Mouse (Mus musculus) gastrocnemius, adult 18-20 months (tissue): Measurements from ENCODE around the gene Adgra3. TPM values are rescaled to one million over a fixed set of nuclear protein-coding genes. Genes with fewer than 3 reads are reported as not detected.

ENCODE experiments used
- DNase-seq: peaks from one replicate; pipeline ENCODE4 v3.0.0; 2021; ENCODE audit warnings: low spot score
- total RNA-seq, 2 experiments: library from RNA; stranded (reverse); gene quantifications; 2 replicates each; pipeline ENCODE4 v1.2.3; 2021

The Adgra3 gene
- total RNA-seq, 2 experiments from 2014 or later: 10.4 to 12.7 TPM

DNA sequence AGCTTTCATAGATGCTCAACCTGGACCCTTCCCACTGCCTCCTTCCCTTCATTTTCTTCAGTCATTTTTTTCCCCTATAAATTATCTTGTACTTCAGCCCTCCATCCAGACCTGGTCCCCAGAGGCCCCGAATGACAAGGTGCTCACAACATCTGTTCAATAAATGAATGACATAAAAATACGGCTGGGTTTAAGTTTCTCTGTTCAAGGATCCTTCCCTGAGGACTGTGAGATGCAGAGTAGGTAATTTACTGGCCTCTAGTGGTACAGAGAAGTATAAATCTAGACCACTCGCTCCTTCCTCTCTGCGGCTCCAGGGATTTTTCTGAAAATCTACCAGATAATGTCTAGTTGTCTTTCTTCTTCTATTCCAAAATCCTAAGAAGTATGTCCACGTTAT is 26.5 kb downstream of the Adgra3 start:
- DNase-seq: no peak

DNA sequence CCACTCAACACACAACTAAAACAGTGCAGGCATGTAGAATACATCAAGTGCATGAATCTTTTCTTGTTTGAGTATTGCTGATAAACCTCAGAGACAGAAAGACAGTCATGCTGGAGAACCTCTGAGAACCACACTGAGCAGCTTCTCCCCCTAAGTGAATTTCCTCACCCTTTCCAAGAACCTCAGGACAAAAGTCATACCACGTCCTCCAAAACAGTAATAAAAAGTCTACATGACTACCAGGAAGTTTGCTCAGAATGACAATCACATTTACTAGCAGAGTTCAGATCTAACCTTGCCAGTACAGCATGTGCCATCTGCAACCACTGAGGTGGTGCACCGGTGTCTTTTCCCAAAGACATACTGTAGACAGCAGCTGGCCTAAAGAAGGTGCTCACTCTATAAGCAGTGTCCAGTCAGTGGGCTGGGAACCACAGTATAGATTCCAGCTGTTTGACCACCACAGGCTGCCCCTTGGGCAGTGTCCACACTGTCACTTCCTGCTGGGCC is 27.0 kb downstream of the Adgra3 start:
- DNase-seq: no peak

GRCm38 (mm10) chr5:50031288-50031687 is 27.5 kb downstream of the Adgra3 start:
- no peak for DNase-seq

DNA sequence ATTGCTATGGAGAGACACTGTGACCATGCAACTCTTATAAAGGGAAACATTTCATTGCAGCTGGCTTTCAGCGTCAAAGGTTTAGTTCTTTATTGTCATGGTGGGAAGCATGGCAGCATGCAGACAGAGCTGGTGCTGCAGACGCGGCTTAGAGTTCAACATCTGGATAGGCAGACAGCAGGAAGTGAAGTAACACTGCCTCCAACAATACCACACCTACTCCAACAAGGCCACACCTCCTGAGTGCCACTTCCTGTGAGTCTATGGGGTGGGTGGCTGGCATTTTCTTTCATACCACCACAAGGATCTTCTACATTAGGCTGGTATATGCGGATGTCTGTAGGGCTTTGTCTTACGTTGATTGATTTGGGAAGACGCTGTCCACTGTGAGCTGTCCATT is 29.1 kb downstream of the Adgra3 start:
- no peak for DNase-seq

DNA sequence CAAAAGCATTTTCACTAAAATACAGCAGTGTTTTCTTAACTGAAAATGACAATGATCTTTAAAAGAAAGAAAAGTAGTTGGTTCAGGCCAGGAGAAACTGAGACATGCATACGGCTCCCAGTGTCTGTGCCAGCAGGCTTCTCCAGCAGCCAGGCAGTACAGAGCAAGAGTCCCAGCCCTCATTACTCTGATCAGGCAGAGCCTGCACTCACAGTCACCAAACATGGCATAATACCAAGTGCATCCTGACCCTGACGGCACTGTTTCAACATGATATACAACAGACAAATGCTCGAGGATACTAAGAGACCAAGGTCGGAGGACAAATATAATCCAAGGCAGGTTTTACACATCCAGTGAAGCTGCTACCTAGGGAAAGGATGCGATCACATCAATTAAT is 31.2 kb downstream of the Adgra3 start:
- DNase-seq: no peak

DNA sequence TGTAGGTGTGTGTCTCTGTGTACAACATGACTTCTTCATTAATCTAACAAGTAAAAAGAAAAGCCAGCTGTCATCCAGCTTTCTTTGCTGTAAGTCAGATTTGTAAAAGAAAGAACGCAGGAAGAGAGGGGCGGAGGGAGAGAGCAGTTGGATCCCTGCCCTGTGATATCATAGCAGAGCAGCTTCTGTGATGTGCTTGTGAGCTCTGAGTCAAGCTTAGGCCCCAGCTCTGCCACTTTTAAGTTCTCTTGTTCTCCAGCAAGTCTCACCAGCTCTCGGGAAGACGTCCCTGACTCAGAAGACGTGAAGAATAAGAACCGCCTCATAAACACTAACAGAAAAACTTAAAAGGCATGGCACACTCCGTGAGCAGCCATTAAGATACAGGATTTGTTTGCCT is 31.8 kb downstream of the Adgra3 start:
- DNase-seq: no peak

DNA sequence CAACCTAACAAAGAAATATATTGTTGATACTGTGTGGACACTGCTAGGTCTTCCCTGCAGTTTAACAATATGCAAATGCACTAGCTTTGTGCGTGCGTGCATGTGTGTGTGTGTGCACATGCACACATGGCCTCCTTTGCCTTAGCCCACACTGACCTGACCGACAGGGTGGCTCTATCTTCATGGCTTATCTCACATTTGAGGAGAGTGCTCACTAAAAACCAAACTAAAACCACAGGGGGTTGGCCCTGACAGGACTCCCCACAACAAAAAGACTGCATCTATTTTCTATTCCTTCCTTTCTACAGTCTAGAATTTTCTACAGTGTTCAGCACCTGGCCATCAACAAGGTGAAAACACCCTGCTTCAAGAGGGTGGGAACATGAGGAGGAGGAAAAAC is 32.7 kb downstream of the Adgra3 start:
- DNase-seq: no peak

DNA sequence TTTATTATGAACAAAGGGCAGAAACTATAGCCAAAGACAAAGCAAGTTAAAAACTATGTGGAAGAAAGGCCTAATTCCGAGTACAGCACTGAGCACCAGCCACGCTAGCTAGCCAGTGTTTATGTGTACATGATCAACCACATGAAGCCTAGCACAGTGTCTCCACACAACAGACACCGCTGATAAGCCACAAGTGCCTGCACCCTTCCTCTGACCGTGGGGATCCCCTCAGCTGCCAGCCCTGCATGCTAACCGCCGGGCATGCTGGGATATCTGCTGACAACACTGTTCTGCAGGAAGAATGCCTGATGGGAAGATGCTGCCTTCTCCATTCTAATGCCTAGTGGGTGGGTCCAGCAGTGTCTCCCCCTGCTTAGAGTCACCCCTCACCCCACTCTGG is 34.7 kb downstream of the Adgra3 start:
- DNase-seq: no peak

DNA sequence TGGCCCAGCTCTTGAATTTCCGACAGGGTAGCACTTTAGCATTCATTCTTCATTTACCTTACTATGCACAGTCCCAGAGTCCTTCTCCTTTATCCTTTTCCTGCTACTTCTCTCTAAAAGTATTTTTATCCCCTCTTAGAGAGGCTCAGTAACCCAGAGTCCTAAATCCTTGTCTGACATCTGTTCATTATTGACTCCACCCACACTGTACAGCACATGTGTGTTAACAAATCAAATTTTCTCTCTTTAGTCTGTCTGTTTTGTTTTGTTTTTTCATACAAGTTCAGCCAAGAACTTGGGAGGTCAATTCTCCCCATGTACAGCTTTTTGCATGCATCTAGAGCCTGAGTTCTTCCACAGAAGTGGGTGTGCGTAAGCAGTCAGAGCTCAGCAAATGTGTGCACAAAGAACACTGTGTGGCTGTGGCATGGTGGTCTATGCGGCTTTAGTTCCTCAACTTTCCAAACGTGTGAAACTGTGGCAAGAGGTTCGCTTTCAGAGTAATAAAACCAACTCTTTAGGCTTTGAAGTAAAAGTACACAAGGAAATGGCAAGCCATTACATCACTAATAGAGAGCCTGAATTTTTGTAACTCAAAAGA is 42.7 kb downstream of the Adgra3 start:
- DNase-seq: no peak

- no peak for DNase-seq
These were observed 43.6 kb downstream of the Adgra3 start for GRCm38 (mm10) chr5:50015147-50015697.

- DNase-seq: no peak
These were observed 44.1 kb downstream of the Adgra3 start for GRCm38 (mm10) chr5:50014658-50015057.

- no peak for DNase-seq
These were observed 44.8 kb downstream of the Adgra3 start for GRCm38 (mm10) chr5:50013965-50014364.

- no peak for DNase-seq
These were observed 50.0 kb downstream of the Adgra3 start for GRCm38 (mm10) chr5:50008841-50009240.

- DNase-seq: no peak
These were observed 51.7 kb downstream of the Adgra3 start for GRCm38 (mm10) chr5:50006915-50007658.

- no peak for DNase-seq
These were observed 56.5 kb downstream of the Adgra3 start for GRCm38 (mm10) chr5:50002269-50002668.

GRCm38 (mm10) chr5:49999764-50000163 is 59.0 kb downstream of the Adgra3 start:
- no peak for DNase-seq

- no peak for DNase-seq
These were observed 61.8 kb downstream of the Adgra3 start for GRCm38 (mm10) chr5:49997019-49997418.

GRCm38 (mm10) chr5:49996457-49996856 is 62.3 kb downstream of the Adgra3 start:
- DNase-seq: no peak

DNA sequence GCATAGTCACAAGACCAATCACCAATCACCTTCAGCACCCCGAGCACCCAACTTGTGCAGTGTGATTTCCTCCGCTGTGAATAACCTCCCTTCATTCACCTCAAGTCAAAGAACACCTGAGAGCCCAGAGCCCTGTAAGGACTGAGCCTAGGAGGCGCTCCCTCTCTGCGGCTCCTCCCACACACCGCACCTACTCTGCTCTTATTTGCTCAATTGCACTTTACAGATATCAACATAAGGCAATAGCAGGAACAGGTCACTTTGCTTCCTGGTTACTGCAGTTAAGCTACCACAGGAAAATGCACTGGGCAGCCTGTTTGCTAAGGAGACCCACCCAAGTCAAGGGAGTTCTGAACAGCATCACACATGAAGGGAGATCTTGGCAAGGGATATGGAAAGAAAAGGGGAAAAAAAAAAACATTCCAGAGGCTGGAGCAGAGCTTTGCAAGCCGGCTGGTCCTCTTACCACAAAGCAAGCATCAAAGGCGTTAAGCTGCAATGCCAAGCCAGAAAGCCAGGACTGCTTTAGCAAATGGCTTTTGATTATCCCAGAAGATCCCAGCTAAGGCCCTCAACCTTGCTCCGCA is 68.0 kb downstream of the Adgra3 start:
- DNase-seq: no peak

- DNase-seq: no peak
These were observed 70.6 kb downstream of the Adgra3 start for GRCm38 (mm10) chr5:49988015-49988798.

GRCm38 (mm10) chr5:49980727-49981126 is 78.1 kb downstream of the Adgra3 start:
- DNase-seq: no peak

- no peak for DNase-seq
These were observed 79.6 kb downstream of the Adgra3 start for GRCm38 (mm10) chr5:49979246-49979645.
